Mouse (Mus musculus) spleen, adult 2 months (tissue): ENCODE data around the gene Lef1. TPM values are rescaled to one million over a fixed set of nuclear protein-coding genes. Genes with fewer than 3 reads are reported as not detected.

ENCODE experiments used
- DNase-seq, 2 experiments: peaks; one replicate each; pipeline versions ENCODE4 v3.0.0 to v3.0.0-alpha.2; 2012 to 2021; ENCODE audit warnings: low spot score in 2 of 2, low read depth in 1 of 2
- H3K27ac ChIP-seq: fragments of 200-500 bp; 2 replicates; pipeline ENCODE4 v1.5.1; 2012; ENCODE audit warnings: low read length, inconsistent platforms; ENCODE audit not compliant: insufficient read depth
- H3K27me3 ChIP-seq: fragments of 200-500 bp; 2 replicates; pipeline ENCODE4 v1.6.1; 2012; ENCODE audit warnings: mild to moderate bottlenecking, moderate library complexity, low read length, inconsistent platforms; ENCODE audit not compliant: control insufficient read depth, insufficient read depth
- H3K36me3 ChIP-seq: fragments of 200-500 bp; 2 replicates; pipeline ENCODE4 v1.6.1; 2012; ENCODE audit warnings: mild to moderate bottlenecking, low read length, inconsistent platforms; ENCODE audit not compliant: control insufficient read depth, insufficient read depth
- H3K4me1 ChIP-seq: fragments of 200-500 bp; 2 replicates; pipeline ENCODE4 v1.6.1; 2011; ENCODE audit warnings: inconsistent platforms; ENCODE audit not compliant: control insufficient read depth, insufficient read depth, insufficient read length
- H3K4me3 ChIP-seq: fragments of 200-500 bp; 2 replicates; pipeline ENCODE4 v1.5.1; 2011; ENCODE audit warnings: mild to moderate bottlenecking, inconsistent platforms; ENCODE audit not compliant: insufficient read depth, insufficient read length; ENCODE audit errors: extremely low read depth
- CTCF ChIP-seq: fragments of 200-500 bp; IDR thresholded peaks from 2 replicates; pipeline ENCODE4 v1.5.1; 2011; ENCODE audit warnings: mild to moderate bottlenecking, inconsistent platforms; ENCODE audit not compliant: insufficient read depth, insufficient read length, insufficient replicate concordance; ENCODE audit errors: extremely low read depth
- POLR2A ChIP-seq: fragments of 200-500 bp; IDR thresholded peaks from 2 replicates; pipeline ENCODE4 v1.6.1; 2011; ENCODE audit warnings: low read depth, low read length, inconsistent platforms
- WGBS: fragments of 180-500 bp; shearing (Covaris S2); methylation state at CpG from one replicate; pipeline ENCODE4 v1.1.7; 2018; 5-methylcytosine and 5-hydroxymethylcytosine counted together
- polyA plus RNA-seq: library from polyadenylated mRNA; depleted of rRNA; stranded (reverse); fragments of >200 nt; gene quantifications from 2 replicates; pipeline ENCODE4 v1.2.3, GENCODE M21; 2012

Gene Lef1
- polyA plus RNA-seq, 1 experiment = 50.9 TPM

GRCm38 (mm10) chr3:131126438-131126837 is 16.2 kb downstream of the Lef1 start:
- Histone ChIP-seq H3K4me1 (no peaks in the 10 kb centered on the region), H3K27me3 (no peaks in the 10 kb centered on the region), H3K36me3 (peaks cover 1% of the 10 kb centered on the region; the same call in 1 of the 2 replicates), H3K27ac (no peak overlapping the region), H3K4me3 (no peak overlapping the region)
- no peak for TF ChIP-seq CTCF
- no peak for TF ChIP-seq POLR2A
- no peak for DNase-seq
- WGBS = 83% methylated on average over 4 of the region's 4 CpGs

- Histone ChIP-seq H3K27ac (no peak overlapping the region), H3K4me1 (peaks cover 3% of the 10 kb centered on the region; the same call in 1 of the 2 replicates), H3K27me3 (no peaks in the 10 kb centered on the region), H3K36me3 (no peaks in the 10 kb centered on the region; the same call in 1 of the 2 replicates), H3K4me3 (no peak overlapping the region)
- TF ChIP-seq POLR2A (no peak), CTCF (no peak)
- 70% methylated on average over 9 of the region's 9 CpGs for WGBS
- DNase-seq = no peak
Measured at GRCm38 (mm10) chr3:131134003-131134402, 23.7 kb downstream of the Lef1 start.

GRCm38 (mm10) chr3:131135434-131135833 is 25.2 kb downstream of the Lef1 start:
- no peak overlapping the region for H3K27ac ChIP-seq
- no peak overlapping the region for H3K4me3 ChIP-seq
- 82% methylated on average over 9 of the region's 9 CpGs for WGBS
- H3K36me3 ChIP-seq = no peaks in the 10 kb centered on the region; the same call in 1 of the 2 replicates
- no peaks in the 10 kb centered on the region for H3K27me3 ChIP-seq
- TF ChIP-seq POLR2A (no peak), CTCF (no peak)
- peaks cover 5% of the 10 kb centered on the region; the same call in 1 of the 2 replicates for H3K4me1 ChIP-seq
- no peak for DNase-seq

- TF ChIP-seq CTCF (no peak), POLR2A (no peak)
Measured at GRCm38 (mm10) chr3:131136455-131136854, 26.2 kb downstream of the Lef1 start.

GRCm38 (mm10) chr3:131137119-131137781 is 27.0 kb downstream of the Lef1 start:
- no peak for TF ChIP-seq POLR2A
- Histone ChIP-seq H3K27me3 (no peaks in the 10 kb centered on the region), H3K27ac (peak overlapping the region; percentile 8; the same call in 1 of the 2 replicates), H3K4me1 (peaks cover 5% of the 10 kb centered on the region; the same call in 1 of the 2 replicates), H3K36me3 (no peaks in the 10 kb centered on the region; the same call in 1 of the 2 replicates), H3K4me3 (no peak overlapping the region)
- DNase-seq = no peak
- WGBS = 67% methylated on average over 18 of the region's 18 CpGs

More at GRCm38 (mm10) chr3:131136455-131136854, 26.2 kb downstream of the Lef1 start:
- Histone ChIP-seq H3K4me3 (no peak overlapping the region), H3K27ac (no peak overlapping the region), H3K4me1 (peaks cover 5% of the 10 kb centered on the region; the same call in 1 of the 2 replicates), H3K27me3 (no peaks in the 10 kb centered on the region), H3K36me3 (no peaks in the 10 kb centered on the region; the same call in 1 of the 2 replicates)
- 69% methylated on average over 8 of the region's 8 CpGs for WGBS
- DNase-seq = no peak

GRCm38 (mm10) chr3:131138224-131138623 is 28.0 kb downstream of the Lef1 start:
- 79% methylated on average over 9 of the region's 9 CpGs for WGBS
- H3K27ac ChIP-seq = no peak overlapping the region
- H3K27me3 ChIP-seq = no peaks in the 10 kb centered on the region
- no peak for DNase-seq
- TF ChIP-seq POLR2A = no peak
- no peak for TF ChIP-seq CTCF
- H3K36me3 ChIP-seq = no peaks in the 10 kb centered on the region
- no peak overlapping the region for H3K4me3 ChIP-seq
- peaks cover 5% of the 10 kb centered on the region; the same call in 1 of the 2 replicates for H3K4me1 ChIP-seq

GRCm38 (mm10) chr3:131138797-131139196 is 28.5 kb downstream of the Lef1 start:
- TF ChIP-seq POLR2A (no peak), CTCF (no peak)
- Histone ChIP-seq H3K27ac (no peak overlapping the region), H3K36me3 (no peaks in the 10 kb centered on the region), H3K27me3 (no peaks in the 10 kb centered on the region), H3K4me3 (no peak overlapping the region), H3K4me1 (peaks cover 5% of the 10 kb centered on the region; the same call in 1 of the 2 replicates)
- DNase-seq = no peak
- 87% methylated on average over 8 of the region's 8 CpGs for WGBS
